Mouse (Mus musculus) spleen, adult 2 months (tissue): ENCODE results near the gene Tbx3. TPM values are rescaled to one million over a fixed set of nuclear protein-coding genes. Genes with fewer than 3 reads are reported as not detected.

Experiments
- DNase-seq, 2 experiments: peaks; one replicate each; pipeline versions ENCODE4 v3.0.0 to v3.0.0-alpha.2; 2012 to 2021; ENCODE audit warnings: low spot score in 2 of 2, low read depth in 1 of 2
- H3K27ac ChIP-seq: fragments of 200-500 bp; 2 replicates; pipeline ENCODE4 v1.5.1; 2012; ENCODE audit warnings: low read length, inconsistent platforms; ENCODE audit not compliant: insufficient read depth
- H3K27me3 ChIP-seq: fragments of 200-500 bp; 2 replicates; pipeline ENCODE4 v1.6.1; 2012; ENCODE audit warnings: mild to moderate bottlenecking, moderate library complexity, low read length, inconsistent platforms; ENCODE audit not compliant: control insufficient read depth, insufficient read depth
- H3K36me3 ChIP-seq: fragments of 200-500 bp; 2 replicates; pipeline ENCODE4 v1.6.1; 2012; ENCODE audit warnings: mild to moderate bottlenecking, low read length, inconsistent platforms; ENCODE audit not compliant: control insufficient read depth, insufficient read depth
- H3K4me1 ChIP-seq: fragments of 200-500 bp; 2 replicates; pipeline ENCODE4 v1.6.1; 2011; ENCODE audit warnings: inconsistent platforms; ENCODE audit not compliant: control insufficient read depth, insufficient read depth, insufficient read length
- H3K4me3 ChIP-seq: fragments of 200-500 bp; 2 replicates; pipeline ENCODE4 v1.5.1; 2011; ENCODE audit warnings: mild to moderate bottlenecking, inconsistent platforms; ENCODE audit not compliant: insufficient read depth, insufficient read length; ENCODE audit errors: extremely low read depth
- CTCF ChIP-seq: fragments of 200-500 bp; IDR thresholded peaks from 2 replicates; pipeline ENCODE4 v1.5.1; 2011; ENCODE audit warnings: mild to moderate bottlenecking, inconsistent platforms; ENCODE audit not compliant: insufficient read depth, insufficient read length, insufficient replicate concordance; ENCODE audit errors: extremely low read depth
- POLR2A ChIP-seq: fragments of 200-500 bp; IDR thresholded peaks from 2 replicates; pipeline ENCODE4 v1.6.1; 2011; ENCODE audit warnings: low read depth, low read length, inconsistent platforms
- WGBS: fragments of 180-500 bp; shearing (Covaris S2); methylation state at CpG from one replicate; pipeline ENCODE4 v1.1.7; 2018; 5-methylcytosine and 5-hydroxymethylcytosine counted together
- polyA plus RNA-seq: library from polyadenylated mRNA; depleted of rRNA; stranded (reverse); fragments of >200 nt; gene quantifications from 2 replicates; pipeline ENCODE4 v1.2.3, GENCODE M21; 2012

The Tbx3 gene
- polyA plus RNA-seq, 1 experiment = 0.88 TPM

GRCm38 (mm10) chr5:119683861-119684260 is 13.4 kb downstream of the Tbx3 start:
- no peak for DNase-seq
- no peak for TF ChIP-seq CTCF
- TF ChIP-seq POLR2A = no peak
- Histone ChIP-seq H3K4me3 (no peak overlapping the region), H3K27ac (no peak overlapping the region), H3K36me3 (no peaks in the 10 kb centered on the region), H3K4me1 (no peaks in the 10 kb centered on the region; the same call in 1 of the 2 replicates), H3K27me3 (peaks cover 12% of the 10 kb centered on the region)
- 24% methylated on average over 5 of the region's 5 CpGs for WGBS

GRCm38 (mm10) chr5:119684701-119685391 is 14.4 kb downstream of the Tbx3 start:
- Histone ChIP-seq H3K4me3 (no peak overlapping the region), H3K4me1 (no peaks in the 10 kb centered on the region; the same call in 1 of the 2 replicates), H3K36me3 (no peaks in the 10 kb centered on the region), H3K27me3 (peaks cover 12% of the 10 kb centered on the region), H3K27ac (no peak overlapping the region)
- TF ChIP-seq POLR2A = no peak
- no peak for TF ChIP-seq CTCF
- WGBS = 13% methylated on average over 15 of the region's 15 CpGs
- DNase-seq = no peak

GRCm38 (mm10) chr5:119685446-119686198 is 15.2 kb downstream of the Tbx3 start:
- WGBS = 13% methylated on average over 22 of the region's 22 CpGs
- TF ChIP-seq CTCF (no peak), POLR2A (no peak)
- DNase-seq = no peak
- Histone ChIP-seq H3K4me1 (no peaks in the 10 kb centered on the region), H3K36me3 (no peaks in the 10 kb centered on the region), H3K27me3 (peaks cover 9% of the 10 kb centered on the region), H3K27ac (no peak overlapping the region), H3K4me3 (no peak overlapping the region)

DNA sequence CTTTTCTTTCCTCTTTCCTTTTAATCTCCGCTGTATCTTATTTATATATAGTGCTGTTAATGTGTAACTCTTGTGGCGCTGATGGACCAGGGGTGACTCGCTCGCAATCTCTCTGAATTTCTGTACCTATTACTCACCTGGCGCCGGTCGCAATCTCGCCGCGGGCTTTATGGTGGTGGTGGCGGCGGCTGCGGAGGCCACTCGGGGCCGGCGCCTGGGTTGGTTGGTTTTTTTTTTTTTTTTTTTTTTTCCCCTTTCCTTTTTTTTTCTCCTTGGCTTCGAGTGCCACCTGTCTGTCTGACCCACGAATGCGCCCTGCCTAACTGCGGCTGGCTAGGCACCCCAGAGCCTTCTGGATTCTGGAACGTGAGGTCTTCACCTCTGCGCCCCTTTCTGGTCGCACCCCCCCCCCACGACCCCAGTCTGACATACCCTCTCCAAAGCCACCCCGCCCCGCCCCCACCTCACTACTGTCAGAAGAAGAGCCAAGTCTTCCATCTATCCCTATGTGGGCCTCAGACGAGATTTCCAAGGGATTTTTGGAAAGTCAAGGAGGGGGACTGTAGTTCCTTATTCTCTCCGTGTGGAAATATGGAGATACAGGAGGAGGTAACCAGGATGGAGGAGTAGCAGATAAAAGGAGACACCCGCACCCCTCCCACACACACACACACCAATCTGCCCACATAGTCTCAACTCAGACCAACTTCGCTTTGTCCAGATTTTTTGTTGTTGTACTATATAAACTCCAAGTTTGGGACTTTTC is 15.9 kb downstream of the Tbx3 start:
- Histone ChIP-seq H3K4me1 (no peaks in the 10 kb centered on the region), H3K4me3 (no peak overlapping the region), H3K36me3 (no peaks in the 10 kb centered on the region), H3K27ac (no peak overlapping the region), H3K27me3 (peaks cover 7% of the 10 kb centered on the region)
- 9% methylated on average over 27 of the region's 30 CpGs for WGBS
- TF ChIP-seq CTCF = no peak
- TF ChIP-seq POLR2A = no peak
- DNase-seq = no peak

DNA sequence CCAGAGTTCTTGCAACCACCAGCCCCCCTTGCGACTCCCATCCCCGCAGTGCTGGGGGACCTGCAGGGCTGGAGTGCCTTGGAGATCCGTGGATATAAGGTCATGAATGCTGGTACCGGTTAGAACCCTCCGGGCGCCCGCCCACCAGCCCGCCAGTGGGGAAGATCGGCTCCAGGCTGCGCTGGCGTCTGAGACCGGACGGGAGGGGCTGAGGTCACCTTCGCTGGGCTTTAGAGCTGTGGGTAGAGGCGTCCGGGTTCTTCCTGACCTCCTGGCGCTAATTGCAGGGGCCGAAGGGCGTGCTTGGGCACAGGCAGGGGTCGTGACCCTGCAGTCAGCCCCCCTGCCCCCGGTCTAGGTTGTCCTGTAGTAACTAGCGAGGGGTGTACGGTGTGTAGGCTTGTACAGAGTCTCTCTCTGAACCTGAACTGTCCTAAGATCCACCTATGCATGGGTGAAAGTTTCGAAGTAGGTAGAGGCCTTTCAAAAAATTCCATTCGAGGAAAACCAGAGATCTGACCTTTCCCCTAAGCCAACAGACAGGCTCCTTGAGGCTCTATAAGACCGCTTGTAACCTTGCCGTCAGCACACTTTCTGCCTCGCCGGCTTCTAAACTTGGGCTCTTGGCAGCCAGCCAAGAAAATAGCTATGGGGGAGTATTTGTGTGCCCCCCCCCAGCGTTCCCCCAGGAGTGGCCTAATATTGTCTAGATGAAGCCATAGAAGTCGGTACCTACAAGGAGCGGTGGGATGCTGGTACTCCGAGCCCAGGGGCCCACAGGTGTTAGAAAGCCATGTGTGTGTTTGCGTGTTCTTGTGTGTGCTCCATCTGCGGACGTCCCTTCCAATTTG is 16.8 kb downstream of the Tbx3 start:
- Histone ChIP-seq H3K4me3 (no peak overlapping the region), H3K27me3 (peaks cover 7% of the 10 kb centered on the region), H3K27ac (no peak overlapping the region), H3K36me3 (no peaks in the 10 kb centered on the region), H3K4me1 (no peaks in the 10 kb centered on the region)
- no peak for DNase-seq
- WGBS = 14% methylated on average over 36 of the region's 36 CpGs
- TF ChIP-seq CTCF (no peak), POLR2A (no peak)

- WGBS = 27% methylated on average over 22 of the region's 22 CpGs
- Histone ChIP-seq H3K27ac (no peak overlapping the region), H3K36me3 (no peaks in the 10 kb centered on the region), H3K4me1 (no peaks in the 10 kb centered on the region), H3K4me3 (no peak overlapping the region), H3K27me3 (peaks cover 7% of the 10 kb centered on the region)
- TF ChIP-seq POLR2A (no peak), CTCF (no peak)
- no peak for DNase-seq
These were observed 17.4 kb downstream of the Tbx3 start for GRCm38 (mm10) chr5:119687856-119688206.
